Mouse (Mus musculus) lung, embryonic 14.5 days (tissue): Measurements from ENCODE around the gene Gm27021. TPM values are rescaled to one million over a fixed set of nuclear protein-coding genes. Genes with fewer than 3 reads are reported as not detected.
A peak's percentile ranks its signal among the peaks of the same experiment; 100 is the strongest.

ENCODE experiments used
- ATAC-seq: fragments of 200-750 bp; cut with Nextera tagmentation; 2 replicates; pipeline ENCODE4 v1.8.0; 2017; ENCODE audit warnings: mild to moderate bottlenecking, moderate TSS enrichment, moderate library complexity; ENCODE audit not compliant: insufficient read depth
- DNase-seq: peaks from one replicate; pipeline ENCODE4 v3.0.0-alpha.2; 2015
- H3K27ac ChIP-seq: fragments of 300-500 bp; sonication (generic); 2 replicates; pipeline ENCODE4 v1.5.1; 2014; ENCODE audit warnings: low read depth, mild to moderate bottlenecking, moderate library complexity
- H3K27me3 ChIP-seq: fragments of 300-500 bp; sonication (generic); 2 replicates; pipeline ENCODE4 v1.6.1; 2014; ENCODE audit warnings: low read length, control low read depth; ENCODE audit not compliant: insufficient read depth
- H3K36me3 ChIP-seq: fragments of 300-500 bp; sonication (generic); 2 replicates; pipeline ENCODE4 v1.6.1; 2014; ENCODE audit warnings: control low read depth; ENCODE audit not compliant: insufficient read depth
- H3K4me1 ChIP-seq: fragments of 300-500 bp; sonication (generic); 2 replicates; pipeline ENCODE4 v1.6.1; 2014; ENCODE audit warnings: antibody characterized with exemption, control low read depth; ENCODE audit not compliant: insufficient read depth
- H3K4me2 ChIP-seq: fragments of 300-500 bp; sonication (generic); 2 replicates; pipeline ENCODE4 v1.6.1; 2014; ENCODE audit warnings: mild to moderate bottlenecking
- H3K4me3 ChIP-seq: fragments of 300-500 bp; sonication (generic); 2 replicates; pipeline ENCODE4 v1.5.1; 2014; ENCODE audit warnings: low read depth, low read length
- H3K9ac ChIP-seq: fragments of 300-500 bp; sonication (generic); 2 replicates; pipeline ENCODE4 v1.6.1; 2014
- H3K9me3 ChIP-seq: fragments of 300-500 bp; sonication (generic); 2 replicates; pipeline ENCODE4 v1.6.1; 2016; ENCODE audit warnings: low read depth, low read length, control low read depth
- CTCF ChIP-seq: IDR thresholded peaks from 2 replicates; pipeline ENCODE4 v1.5.1; 2016; ENCODE audit warnings: antibody characterized with exemption, low read depth
- WGBS: fragments of 180-500 bp; shearing (Covaris S2); extraction: QIAGEN DNeasy Blood & Tissue Kit; methylation state at CpG from one replicate; pipeline ENCODE4 v1.1.7; 2014; 5-methylcytosine and 5-hydroxymethylcytosine counted together
- polyA plus RNA-seq: library from polyadenylated mRNA; unstranded; fragments of >200 nt; fragmentation: Nextera tagmentation; extraction: Ambion mirVana; gene quantifications from 2 replicates; pipeline ENCODE4 v1.2.1, GENCODE M21; 2014

Gm27021 gene
- polyA plus RNA-seq, 1 experiment from 2014 or later = 2.6 TPM

DNA sequence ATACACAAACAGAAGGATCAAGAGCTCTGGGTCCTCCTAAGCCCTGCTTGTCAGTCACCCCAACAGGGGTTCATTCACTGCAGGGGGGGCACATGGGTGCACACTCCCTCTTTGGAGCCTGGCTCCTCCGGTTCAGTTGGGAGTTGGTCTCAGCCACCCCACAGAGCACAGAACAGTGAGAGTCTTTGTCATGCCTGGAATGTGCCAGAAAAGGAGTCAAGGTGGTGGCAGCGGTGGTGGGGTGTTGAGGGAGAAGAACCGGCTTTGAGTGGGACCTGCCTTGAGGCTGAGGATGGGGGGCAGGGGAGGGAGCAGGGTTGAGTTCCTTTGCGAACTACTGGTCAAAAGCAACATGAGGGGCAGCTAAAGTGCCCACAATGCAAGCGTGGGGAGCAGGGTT is 37.8 kb downstream of the Gm27021 start:
- Histone ChIP-seq H3K4me3 (no peak overlapping the region), H3K27ac (peak overlapping the region; percentile 36; the same call in 1 of the 2 replicates), H3K36me3 (no peaks in the 10 kb centered on the region), H3K4me1 (0 out of 2 replicates have a peak, but pooled peaks cover 5% of the 10 kb centered on the region), H3K27me3 (peaks cover 20% of the 10 kb centered on the region), H3K4me2 (no peak overlapping the region), H3K9me3 (no peaks in the 10 kb centered on the region), H3K9ac (no peak overlapping the region)
- 25% methylated on average over 5 of the region's 5 CpGs for WGBS
- peak; percentile 23; the same call in 1 of the 2 replicates for ATAC-seq
- no peak for TF ChIP-seq CTCF
- no peak for DNase-seq

DNA sequence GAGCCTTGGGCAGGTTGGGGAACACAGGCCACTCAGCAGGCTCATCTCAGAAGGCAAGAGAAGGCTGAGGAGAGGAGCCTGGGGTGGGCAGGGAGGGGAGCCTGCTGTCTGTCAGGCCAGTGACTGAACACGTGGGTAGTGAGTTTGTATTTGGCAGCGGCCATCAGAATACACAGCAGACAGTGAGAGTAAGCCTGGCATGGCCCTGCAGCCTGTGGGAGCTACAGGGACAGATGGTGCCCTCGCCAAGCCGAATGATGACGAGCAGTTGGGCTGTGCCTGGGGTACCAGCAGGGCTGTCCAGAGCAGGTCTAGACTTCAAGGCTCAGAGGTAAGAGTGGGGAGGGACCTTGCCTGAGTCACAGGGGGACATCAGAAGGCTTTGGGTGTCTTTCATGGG is 40.6 kb downstream of the Gm27021 start:
- 83% methylated on average over 5 of the region's 5 CpGs for WGBS
- no peak for DNase-seq

DNA sequence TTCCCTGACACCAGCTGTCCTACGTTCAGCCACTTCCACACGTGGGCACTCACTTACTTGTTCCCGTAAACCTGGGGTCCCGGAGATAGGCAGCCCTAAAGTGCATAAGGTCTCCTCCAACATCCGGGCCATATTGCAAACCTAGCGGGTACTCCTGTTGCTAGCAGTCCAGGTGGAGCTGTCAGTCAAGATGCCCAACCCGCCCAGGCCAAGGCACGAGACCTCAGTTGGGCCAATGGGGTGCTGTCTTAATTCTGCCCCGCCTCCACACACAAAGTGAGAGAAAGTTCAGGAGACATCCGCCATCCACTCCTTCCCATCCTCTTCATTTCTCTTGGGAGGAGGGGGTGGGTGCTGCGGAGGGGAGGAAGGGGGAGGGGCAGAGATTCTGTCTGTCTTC is 41.4 kb downstream of the Gm27021 start:
- TF ChIP-seq CTCF = no peak
- H3K9me3 ChIP-seq = no peaks in the 10 kb centered on the region
- ATAC-seq (no peak), DNase-seq (no peak)
- no peaks in the 10 kb centered on the region for H3K36me3 ChIP-seq
- no peak overlapping the region for H3K4me3 ChIP-seq
- no peaks in the 10 kb centered on the region for H3K27me3 ChIP-seq
- no peak overlapping the region for H3K4me2 ChIP-seq
- 0 out of 2 replicates have a peak, but pooled peaks cover 3% of the 10 kb centered on the region for H3K4me1 ChIP-seq
- H3K9ac ChIP-seq = no peak overlapping the region
- WGBS = 54% methylated on average over 11 of the region's 11 CpGs
- H3K27ac ChIP-seq = no peak overlapping the region

More for the DNA sequence above, 40.6 kb downstream of the Gm27021 start:
- Histone ChIP-seq H3K27me3 (no peaks in the 10 kb centered on the region), H3K36me3 (no peaks in the 10 kb centered on the region), H3K9me3 (no peaks in the 10 kb centered on the region), H3K27ac (no peak overlapping the region), H3K4me3 (no peak overlapping the region), H3K9ac (no peak overlapping the region), H3K4me1 (no peaks in the 10 kb centered on the region), H3K4me2 (no peak overlapping the region)
- TF ChIP-seq CTCF = no peak
- no peak for ATAC-seq

DNA sequence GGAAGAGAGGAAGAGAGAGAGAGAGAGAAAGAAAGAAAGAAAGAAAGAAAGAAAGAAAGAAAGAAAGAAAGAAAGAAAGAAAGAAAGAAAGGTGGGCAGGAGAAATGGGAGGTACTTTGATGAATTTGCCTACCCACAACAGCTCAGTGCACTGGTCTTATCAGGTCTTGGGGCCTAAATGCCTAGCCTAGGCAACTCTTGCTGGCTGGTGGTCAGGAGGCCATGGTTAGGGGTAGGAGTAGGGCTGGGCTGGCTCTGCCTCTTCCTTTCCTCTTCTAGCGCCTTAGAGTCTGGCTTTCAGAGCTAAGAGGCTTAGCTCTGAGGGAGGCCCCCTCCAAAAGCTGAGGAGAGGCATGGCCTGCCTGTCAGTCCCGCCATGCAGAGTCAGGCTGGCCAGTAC is 44.3 kb downstream of the Gm27021 start:
- Histone ChIP-seq H3K9me3 (no peaks in the 10 kb centered on the region), H3K27ac (no peak overlapping the region), H3K9ac (no peak overlapping the region), H3K4me1 (peaks cover 3% of the 10 kb centered on the region; the same call in 1 of the 2 replicates), H3K4me3 (no peak overlapping the region), H3K36me3 (no peaks in the 10 kb centered on the region), H3K4me2 (no peak overlapping the region), H3K27me3 (no peaks in the 10 kb centered on the region)
- DNase-seq (no peak), ATAC-seq (no peak)
- 38% methylated on average over 2 of the region's 2 CpGs for WGBS
- TF ChIP-seq CTCF = no peak

DNA sequence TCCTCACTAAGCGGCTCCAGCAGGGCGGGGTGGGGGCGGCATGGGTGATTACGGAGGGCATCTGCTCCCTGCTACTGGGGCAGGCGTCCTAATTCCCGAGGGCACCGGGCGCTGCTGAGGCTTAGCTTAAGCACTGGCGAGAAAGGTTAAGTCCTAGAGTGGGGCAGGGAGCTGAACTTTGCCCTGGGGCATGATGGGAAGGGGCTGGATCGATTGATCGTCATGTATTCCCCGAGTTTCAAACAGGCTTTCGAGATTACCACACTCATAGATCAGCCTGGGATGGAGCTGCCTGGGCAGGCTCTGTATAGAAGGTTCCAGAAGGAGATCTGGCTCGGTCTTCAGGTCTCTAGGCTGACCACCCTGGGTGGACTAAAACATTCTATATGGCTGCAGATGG is 45.7 kb downstream of the Gm27021 start:
- 64% methylated on average over 14 of the region's 14 CpGs for WGBS
- H3K27me3 ChIP-seq = no peaks in the 10 kb centered on the region

DNA sequence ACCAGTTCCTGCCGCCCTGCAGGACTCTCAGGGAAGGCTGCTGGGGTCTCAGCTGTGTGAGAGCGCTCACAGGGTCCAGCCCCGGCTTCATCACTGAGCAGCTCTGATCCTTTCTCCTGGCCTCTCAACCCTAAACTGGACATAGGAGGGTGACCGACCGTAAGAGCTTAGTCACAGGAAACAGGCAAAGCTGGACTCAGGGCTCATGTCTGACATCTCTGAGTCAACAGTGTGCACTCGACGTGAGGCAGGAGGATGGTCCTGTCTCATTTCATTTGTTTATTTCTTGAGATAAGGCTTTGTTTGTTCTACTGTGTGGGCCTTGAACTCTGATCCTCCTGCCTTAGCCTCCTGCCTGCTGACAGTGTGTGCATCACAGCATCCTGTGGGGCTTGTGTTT is 47.4 kb downstream of the Gm27021 start:
- DNase-seq = no peak
- WGBS = 28% methylated on average over 7 of the region's 7 CpGs
- H3K36me3 ChIP-seq = no peaks in the 10 kb centered on the region
- H3K27me3 ChIP-seq = no peaks in the 10 kb centered on the region
- no peak overlapping the region for H3K4me3 ChIP-seq
- H3K9me3 ChIP-seq = no peaks in the 10 kb centered on the region
- TF ChIP-seq CTCF = no peak
- no peak overlapping the region for H3K27ac ChIP-seq
- no peak overlapping the region for H3K4me2 ChIP-seq
- peaks cover 3% of the 10 kb centered on the region; the same call in 1 of the 2 replicates for H3K4me1 ChIP-seq
- no peak for ATAC-seq
- peak overlapping the region; percentile 18; the same call in 1 of the 2 replicates for H3K9ac ChIP-seq

More for the DNA sequence above, 45.7 kb downstream of the Gm27021 start:
- H3K4me3 ChIP-seq = no peak overlapping the region
- H3K27ac ChIP-seq = no peak overlapping the region
- DNase-seq = no peak
- peaks cover 3% of the 10 kb centered on the region; the same call in 1 of the 2 replicates for H3K4me1 ChIP-seq
- H3K9ac ChIP-seq = no peak overlapping the region
- H3K4me2 ChIP-seq = no peak overlapping the region
- no peaks in the 10 kb centered on the region for H3K9me3 ChIP-seq
- TF ChIP-seq CTCF = no peak
- no peaks in the 10 kb centered on the region for H3K36me3 ChIP-seq
- ATAC-seq = no peak

DNA sequence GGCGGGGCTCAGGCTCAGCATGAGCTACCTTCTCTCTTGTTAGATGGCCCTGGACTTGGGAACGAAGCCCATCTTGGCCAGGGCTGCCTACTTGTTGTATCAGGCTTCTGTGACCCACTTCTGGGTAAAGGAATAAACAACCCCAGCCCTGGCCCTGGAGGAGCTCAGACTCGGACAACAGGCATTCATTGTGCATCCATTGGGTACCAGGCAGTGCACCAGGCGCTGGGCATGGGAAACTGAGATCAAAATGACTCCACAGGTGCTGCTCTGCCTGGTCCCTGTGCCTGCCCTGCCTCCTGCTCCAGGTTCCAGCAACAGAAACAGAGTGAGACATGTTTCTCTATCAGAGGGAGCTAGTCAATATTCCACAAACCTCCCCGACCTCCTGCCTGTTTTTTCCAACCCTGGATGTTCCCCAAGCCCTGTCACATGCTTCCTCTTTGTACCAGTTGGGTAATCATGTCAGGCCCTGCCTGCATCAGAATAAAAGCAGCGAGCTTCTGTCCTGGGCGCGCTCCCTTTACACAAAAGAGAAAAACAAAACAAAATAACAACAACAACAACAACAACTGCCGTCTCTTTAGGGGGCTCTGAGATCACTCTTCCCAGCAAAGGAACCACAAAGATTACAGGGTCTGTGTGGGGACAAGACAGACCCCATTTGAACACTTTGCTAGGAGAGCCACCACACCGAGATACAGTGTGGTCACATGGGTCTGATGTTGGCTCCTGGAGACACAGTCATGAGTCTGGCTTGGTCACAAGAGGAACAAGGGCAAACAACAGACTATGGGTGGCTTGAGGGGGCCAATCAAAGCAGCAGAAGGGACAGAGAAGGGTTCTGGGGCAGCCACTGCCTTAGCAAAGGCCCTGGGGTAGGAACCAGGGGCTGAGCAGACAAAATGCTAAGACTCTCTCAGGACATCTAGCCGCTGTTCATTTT is 48.4 kb downstream of the Gm27021 start:
- no peak overlapping the region for H3K4me3 ChIP-seq
- no peak overlapping the region for H3K9ac ChIP-seq
- WGBS = 67% methylated on average over 11 of the region's 11 CpGs
- H3K4me1 ChIP-seq = peaks cover 3% of the 10 kb centered on the region; the same call in 1 of the 2 replicates
- H3K9me3 ChIP-seq = no peaks in the 10 kb centered on the region
- TF ChIP-seq CTCF = no peak
- no peak overlapping the region for H3K27ac ChIP-seq
- ATAC-seq = no peak
- H3K4me2 ChIP-seq = no peak overlapping the region
- no peaks in the 10 kb centered on the region for H3K27me3 ChIP-seq
- H3K36me3 ChIP-seq = no peaks in the 10 kb centered on the region
- no peak for DNase-seq
